Mouse (Mus musculus) small intestine, adult 2 months (tissue): ENCODE measurements at regions not wholly inside any gene's neighbourhood (a gene's known extent, or its start where the extent isn't known, plus 50 kb on each side); places are given as distances from the start of the nearest gene placed in this dataset.

Source experiments
- CTCF ChIP-seq: fragments of 200-500 bp; IDR thresholded peaks from 2 replicates; pipeline ENCODE4 v1.5.1; 2012; ENCODE audit warnings: low read depth, mild to moderate bottlenecking, control low read depth, inconsistent platforms, low read length, moderate library complexity, mixed read lengths; ENCODE audit not compliant: insufficient replicate concordance, insufficient read length; ENCODE audit errors: extremely low read depth
- POLR2A ChIP-seq: fragments of 200-500 bp; IDR thresholded peaks from 2 replicates; pipeline ENCODE4 v1.6.1; 2012; ENCODE audit warnings: low read depth, mild to moderate bottlenecking, control low read depth, inconsistent platforms, low read length, moderate library complexity

- TF ChIP-seq POLR2A (no peak), CTCF (no peak)
These were observed 232.8 kb downstream of the Sox4 start for GRCm38 (mm10) chr13:28720639-28721239.
